Mouse (Mus musculus) CH12.LX (cell line): ENCODE measurements around the gene Maf. TPM values are rescaled to one million over a fixed set of nuclear protein-coding genes. Genes with fewer than 3 reads are reported as not detected.

Source experiments
- DNase-seq: peaks from one replicate; pipeline ENCODE4 v3.0.0-alpha.2; 2013; ENCODE audit errors: extremely low read depth
- H3K27ac ChIP-seq: 2 replicates; pipeline ENCODE4 v1.5.1; 2012; ENCODE audit warnings: low read depth, mild to moderate bottlenecking, control low read depth, moderate library complexity; ENCODE audit not compliant: insufficient read depth
- H3K27me3 ChIP-seq: replicated peaks from 2 replicates; pipeline ENCODE3; 2012; ENCODE audit warnings: inconsistent platforms
- H3K36me3 ChIP-seq, 2 experiments: replicated peaks in 1 of 2; 2 replicates each; pipeline versions ENCODE3 to v1.6.1; 2012; ENCODE audit warnings: inconsistent platforms in 1 of 2, low read length in 1 of 2, mild to moderate bottlenecking in 1 of 2, mixed read lengths in 1 of 2, moderate library complexity in 1 of 2; ENCODE audit not compliant: control insufficient read depth in 1 of 2, insufficient read depth in 1 of 2
- H3K4me1 ChIP-seq, 2 experiments: 2 replicates each; pipeline ENCODE4 v1.6.1; 2012; ENCODE audit warnings: inconsistent platforms in 1 of 2, moderate library complexity in 1 of 2; ENCODE audit not compliant: insufficient read depth in 2 of 2, control insufficient read depth in 1 of 2
- H3K4me2 ChIP-seq: 2 replicates; pipeline ENCODE4 v1.6.1; 2012; ENCODE audit warnings: low read depth, mild to moderate bottlenecking, control low read depth; ENCODE audit not compliant: poor library complexity, insufficient read depth, severe bottlenecking
- H3K4me3 ChIP-seq, 3 experiments: fragments of 150-350 bp in 1 of 3; sonication (generic) in 1 of 3; replicated peaks in 1 of 3; 2 replicates each; pipeline versions ENCODE3 to v1.5.1; 2011 to 2012; ENCODE audit warnings: low read depth in 2 of 3, low read length in 2 of 3, mild to moderate bottlenecking in 2 of 3, moderate library complexity in 2 of 3, control low read depth in 1 of 3, improper control_type of control experiment in 1 of 3, inconsistent platforms in 1 of 3, mixed read lengths in 1 of 3; ENCODE audit not compliant: poor library complexity in 1 of 3
- H3K79me2 ChIP-seq: replicated peaks from 2 replicates; pipeline ENCODE4 v1.6.1; 2012; ENCODE audit warnings: mild to moderate bottlenecking, moderate library complexity; ENCODE audit not compliant: control insufficient read depth, poor library complexity, insufficient read depth, severe bottlenecking; ENCODE audit errors: extremely low read depth
- H3K9ac ChIP-seq: 2 replicates; pipeline ENCODE4 v1.6.1; 2012; ENCODE audit warnings: low read depth, mild to moderate bottlenecking, control low read depth, moderate library complexity; ENCODE audit not compliant: insufficient read depth
- H3K9me3 ChIP-seq: replicated peaks from 2 replicates; pipeline ENCODE3; 2012; ENCODE audit warnings: low read length, inconsistent platforms, mixed read lengths
- BHLHE40 ChIP-seq: IDR thresholded peaks from 2 replicates; pipeline ENCODE4 v1.6.1; 2011; ENCODE audit warnings: mild to moderate bottlenecking, low read depth, low read length, improper control_type of control experiment
- CTCF ChIP-seq, 2 experiments: IDR thresholded peaks in 1 of 2; conservative IDR thresholded peaks in 1 of 2; 2 replicates each; pipeline ENCODE4 v1.5.1; 2011 to 2012; ENCODE audit warnings: low read depth in 2 of 2, low read length in 2 of 2, improper control_type of control experiment in 1 of 2, inconsistent platforms in 1 of 2, mild to moderate bottlenecking in 1 of 2, moderate library complexity in 1 of 2
- ELF1 ChIP-seq: IDR thresholded peaks from 2 replicates; pipeline ENCODE4 v1.6.1; 2014; ENCODE audit warnings: low read depth, mild to moderate bottlenecking, inconsistent platforms, low read length, improper control_type of control experiment
- ETS1 ChIP-seq: conservative IDR thresholded peaks from 2 replicates; pipeline ENCODE4 v1.6.1; 2012; ENCODE audit warnings: low read depth, mild to moderate bottlenecking, inconsistent platforms, low read length, improper control_type of control experiment, moderate library complexity
- GABPA ChIP-seq: IDR thresholded peaks from 2 replicates; pipeline ENCODE4 v1.6.1; 2012; ENCODE audit warnings: low read depth, low read length, improper control_type of control experiment, inconsistent platforms; ENCODE audit not compliant: insufficient replicate concordance
- IRF4 ChIP-seq: IDR thresholded peaks from 2 replicates; pipeline ENCODE4 v1.6.1; 2014; ENCODE audit warnings: low read depth, mild to moderate bottlenecking, inconsistent platforms, low read length, improper control_type of control experiment
- JUN ChIP-seq: IDR thresholded peaks from 2 replicates; pipeline ENCODE4 v1.6.1; 2011; ENCODE audit warnings: low read depth, mild to moderate bottlenecking, low read length, improper control_type of control experiment, moderate library complexity; ENCODE audit not compliant: insufficient read depth
- MEF2A ChIP-seq: IDR thresholded peaks from 2 replicates; pipeline ENCODE4 v1.6.1; 2014; ENCODE audit warnings: low read depth, mild to moderate bottlenecking, inconsistent platforms, low read length, improper control_type of control experiment, borderline replicate concordance
- MXI1 ChIP-seq: IDR thresholded peaks from 2 replicates; pipeline ENCODE4 v1.6.1; 2011; ENCODE audit warnings: mild to moderate bottlenecking, low read depth, low read length, improper control_type of control experiment
- MYC ChIP-seq: IDR thresholded peaks from 2 replicates; pipeline ENCODE4 v1.6.1; 2011; ENCODE audit warnings: low read depth, mild to moderate bottlenecking, improper control_type of control experiment, low read length
- PAX5 ChIP-seq: IDR thresholded peaks from 2 replicates; pipeline ENCODE4 v1.6.1; 2012; ENCODE audit warnings: low read length, inconsistent platforms, mixed read lengths
- POLR2AphosphoS2 ChIP-seq: IDR thresholded peaks from 2 replicates; pipeline ENCODE4 v1.6.1; 2011; ENCODE audit warnings: low read depth, low read length, improper control_type of control experiment
- USF1 ChIP-seq: IDR thresholded peaks from 2 replicates; pipeline ENCODE4 v1.6.1; 2014; ENCODE audit warnings: low read depth, mild to moderate bottlenecking, inconsistent platforms, low read length, improper control_type of control experiment
- ZC3H11A ChIP-seq: IDR thresholded peaks from 2 replicates; pipeline ENCODE4 v1.6.1; 2012; ENCODE audit warnings: low read depth, mild to moderate bottlenecking, inconsistent platforms, low read length, improper control_type of control experiment
- ZKSCAN1 ChIP-seq: IDR thresholded peaks from 2 replicates; pipeline ENCODE4 v1.6.1; 2012; ENCODE audit warnings: low read depth, inconsistent platforms, low read length, improper control_type of control experiment, borderline replicate concordance
- ZMIZ1 ChIP-seq: IDR thresholded peaks from 2 replicates; pipeline ENCODE4 v1.6.1; 2012; ENCODE audit warnings: low read depth, mild to moderate bottlenecking, inconsistent platforms, low read length, improper control_type of control experiment
- dilution Hi-C: fragments of 300-500 bp; cut with MboI; formaldehyde crosslinking; loops from 2 replicates; pipeline ENCODE4 v1.14.3; 2020; ENCODE audit warnings: low sequenced_read_pairs; ENCODE audit not compliant: extremely low pct_unique_long_range_greater_than_20kb, extremely low pct_ligation_motif_present
- in situ Hi-C: fragments of 300-500 bp; cut with MboI; formaldehyde crosslinking; loops from 3 replicates; pipeline ENCODE4 v1.14.3; 2019; ENCODE audit warnings: low sequenced_read_pairs, low pct_ligation_motif_present, low pct_unique_long_range_greater_than_20kb, mixed read lengths
- polyA plus RNA-seq: library from polyadenylated mRNA; unstranded; fragments of >175 nt; gene quantifications from 2 replicates; pipeline ENCODE4 v1.2.1, GENCODE M21; 2012; ENCODE audit warnings: low read depth; ENCODE audit not compliant: insufficient read length
- total RNA-seq, 2 experiments: library from RNA; depleted of rRNA; stranded (reverse); fragments of 300-350 nt in 1 of 2; fragments of >200 nt in 1 of 2; gene quantifications; 2 replicates each; pipeline ENCODE4 v1.2.3; 2012 to 2014

Gene Maf
- total and polyA plus RNA-seq, 3 experiments: not detected

DNA sequence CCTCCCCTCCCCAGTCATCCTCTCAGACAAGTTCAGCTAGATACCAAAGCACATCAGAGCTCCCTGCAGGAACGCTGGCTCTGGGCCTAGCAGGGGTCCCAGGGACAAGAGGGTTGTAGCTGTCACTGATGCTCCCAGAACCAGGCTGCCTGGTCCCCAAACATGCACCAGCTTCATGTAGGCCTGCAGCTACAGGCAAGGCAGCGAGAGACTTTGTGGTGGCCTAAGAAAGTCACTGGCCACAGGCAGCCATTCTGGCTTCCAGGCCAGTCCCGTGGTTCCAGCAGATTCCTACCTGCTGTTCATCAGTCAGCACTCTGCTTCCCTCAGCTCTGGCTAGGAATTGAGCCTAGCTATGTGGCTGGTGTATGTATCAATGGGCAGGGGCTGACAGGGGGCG, 10.9 kb downstream of the Maf start:
- TF ChIP-seq CTCF (conservative IDR thresholded peaks at IDR 0.05 in 1 of 2, IDR thresholded peaks at IDR 0.05 in 1 of 2; ENCODE audit: low read depth in 2 of 2, low read length in 2 of 2) (no peak), MYC (no peak), ZC3H11A (no peak), BHLHE40 (no peak), PAX5 (no peak), IRF4 (no peak), USF1 (no peak), JUN (no peak), MXI1 (no peak), ZKSCAN1 (no peak), GABPA (no peak), MEF2A (no peak)
- dilution Hi-C loops: no loop called here

DNA sequence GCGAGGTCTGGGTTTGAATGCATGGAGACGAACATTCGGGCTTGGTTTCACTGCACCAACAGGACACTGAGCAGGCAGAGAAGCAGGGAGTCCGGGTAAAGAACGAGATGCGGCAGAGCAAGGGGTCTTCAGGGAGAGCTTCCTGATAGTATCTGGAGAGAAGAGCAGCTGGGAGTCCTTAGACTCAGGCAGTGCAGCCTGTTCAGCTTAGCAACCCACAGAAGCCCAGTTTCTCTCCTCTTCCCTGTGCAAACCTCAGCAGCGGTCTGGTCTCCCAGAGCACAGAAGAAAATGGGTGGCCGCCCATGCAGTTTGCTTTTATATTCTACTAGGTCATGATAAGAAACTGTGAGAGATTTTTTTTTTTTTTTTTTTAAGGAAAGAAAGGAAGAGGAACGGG, 20.2 kb downstream of the Maf start:
- no peaks in the 10 kb centered on the region for H3K4me1 ChIP-seq
- dilution Hi-C loops (no loop called here), in situ Hi-C loops (no loop called here)
- H3K79me2 ChIP-seq: no peaks in the 10 kb centered on the region
- no peak for DNase-seq
- no peak overlapping the region for H3K4me2 ChIP-seq
- no peak overlapping the region for H3K27ac ChIP-seq
- TF ChIP-seq POLR2AphosphoS2 (no peak), MYC (no peak), JUN (no peak), ETS1 (no peak), ELF1 (no peak), ZMIZ1 (no peak)
- TF ChIP-seq, all 38 proteins: peak for 0
- Histone ChIP-seq H3K4me3 (no peak overlapping the region), H3K9me3 (no peaks in the 10 kb centered on the region), H3K36me3 (no peaks in the 10 kb centered on the region), H3K27me3 (peaks cover 50% of the 10 kb centered on the region), H3K9ac (no peak overlapping the region)

More for the DNA sequence above, 10.9 kb downstream of the Maf start:
- Histone ChIP-seq H3K36me3 (no peaks in the 10 kb centered on the region), H3K4me3 (no peak overlapping the region), H3K9me3 (no peaks in the 10 kb centered on the region), H3K9ac (no peak overlapping the region), H3K4me1 (no peaks in the 10 kb centered on the region), H3K27ac (no peak overlapping the region), H3K4me2 (no peak overlapping the region), H3K79me2 (no peaks in the 10 kb centered on the region), H3K27me3 (peaks cover 46% of the 10 kb centered on the region)
- no peak for DNase-seq
- in situ Hi-C loops: no loop called here
